Mouse (Mus musculus) forebrain, embryonic 12.5 days (tissue): ENCODE data around the gene Grasp. TPM values are rescaled to one million over a fixed set of nuclear protein-coding genes. Genes with fewer than 3 reads are reported as not detected.
A peak's percentile ranks its signal among the peaks of the same experiment; 100 is the strongest.

Experiments used
- ATAC-seq: fragments of 200-750 bp; cut with Nextera tagmentation; 2 replicates; pipeline ENCODE4 v1.8.0; 2017; ENCODE audit warnings: moderate TSS enrichment; ENCODE audit not compliant: low FRiP score
- H3K27ac ChIP-seq: fragments of 300-500 bp; sonication (generic); 2 replicates; pipeline ENCODE4 v1.5.1; 2016; ENCODE audit warnings: mild to moderate bottlenecking
- H3K27me3 ChIP-seq: fragments of 300-500 bp; sonication (generic); 2 replicates; pipeline ENCODE4 v1.6.1; 2016; ENCODE audit warnings: mild to moderate bottlenecking
- H3K36me3 ChIP-seq: fragments of 300-500 bp; sonication (generic); replicated peaks from 2 replicates; pipeline ENCODE4 v1.6.1; 2016; ENCODE audit warnings: mild to moderate bottlenecking
- H3K4me1 ChIP-seq: fragments of 300-500 bp; sonication (generic); 2 replicates; pipeline ENCODE4 v1.6.1; 2016
- H3K4me2 ChIP-seq: fragments of 300-500 bp; sonication (generic); 2 replicates; pipeline ENCODE4 v1.6.1; 2016; ENCODE audit warnings: mild to moderate bottlenecking, moderate library complexity
- H3K4me3 ChIP-seq: fragments of 300-500 bp; sonication (generic); replicated peaks from 2 replicates; pipeline ENCODE4 v1.5.1; 2016; ENCODE audit warnings: mild to moderate bottlenecking
- H3K9ac ChIP-seq: fragments of 300-500 bp; sonication (generic); 2 replicates; pipeline ENCODE4 v1.6.1; 2016; ENCODE audit warnings: mild to moderate bottlenecking
- H3K9me3 ChIP-seq: fragments of 300-500 bp; sonication (generic); 2 replicates; pipeline ENCODE4 v1.6.1; 2016
- WGBS: fragments of 180-500 bp; shearing (Covaris S2); methylation state at CpG from one replicate; pipeline ENCODE4 v1.1.7; 2016; 5-methylcytosine and 5-hydroxymethylcytosine counted together
- polyA plus RNA-seq: library from polyadenylated mRNA; unstranded; fragments of >200 nt; fragmentation: Nextera tagmentation; extraction: Ambion mirVana; gene quantifications from 2 replicates; pipeline ENCODE4 v1.2.1, GENCODE M21; 2016

Grasp gene
- 4.1 and 4.7 TPM in 2 replicates for polyA plus RNA-seq

DNA sequence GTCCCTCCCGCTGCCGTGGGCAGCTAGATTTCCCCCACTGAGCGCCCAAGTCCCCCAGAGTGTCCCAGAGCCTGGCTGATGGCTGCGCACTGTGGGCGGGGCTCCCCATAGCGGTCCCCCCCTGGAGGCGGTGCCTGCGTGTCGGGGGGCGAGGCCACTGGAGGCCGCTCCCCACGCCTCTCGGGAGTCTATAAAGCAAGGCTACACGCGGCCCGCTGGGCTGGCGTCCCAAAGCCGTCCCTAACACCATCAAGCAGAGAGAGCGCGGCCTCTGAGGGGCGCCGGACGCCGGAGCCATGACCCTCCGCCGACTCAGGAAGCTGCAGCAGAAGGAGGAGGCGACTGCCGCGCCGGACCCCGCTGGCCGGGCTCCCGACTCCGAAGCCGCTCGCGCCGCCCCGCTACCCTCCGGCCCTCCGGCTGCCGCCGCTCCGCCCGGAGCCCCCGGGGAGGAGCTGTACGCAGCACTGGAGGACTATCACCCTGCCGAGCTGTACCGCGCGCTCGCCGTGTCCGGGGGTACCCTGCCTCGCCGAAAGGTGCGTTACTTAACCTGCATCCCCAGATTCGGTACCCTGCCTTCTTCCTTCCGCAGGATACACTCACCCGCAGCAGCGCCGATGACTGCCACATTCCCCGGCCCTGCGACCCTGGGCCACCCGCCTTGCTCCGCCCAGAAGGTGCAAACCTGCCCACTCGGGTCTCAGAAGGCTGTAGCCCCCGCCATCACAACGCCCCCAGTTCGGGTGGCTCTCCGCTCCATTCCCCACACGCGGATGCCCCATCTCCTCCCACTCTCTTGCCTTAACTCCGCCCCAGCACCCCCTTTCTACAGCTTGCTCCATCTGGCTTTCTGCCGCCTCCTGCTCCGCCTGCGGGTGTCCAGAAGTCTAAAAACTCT is at the start of gene Grasp:
Gene Grasp (plus strand): TSS at position 183 of the 901 bp plus-strand sequence.
- Histone ChIP-seq H3K4me2 (peak within 1 kb of the TSS; percentile 94), H3K4me3 (peak within 1 kb of the TSS; percentile 72), H3K27ac (0 out of 2 replicates have a peak within 1 kb of the TSS, but pooled peaks have one; percentile 50), H3K9ac (peak within 1 kb of the TSS; percentile 80), H3K9me3 (no peaks in the 10 kb centered on the region), H3K4me1 (peaks cover 59% of the 10 kb centered on the region), H3K27me3 (peaks cover 22% of the 10 kb centered on the region), H3K36me3 (peaks cover 7% of the 10 kb centered on the region)
- WGBS = under 1% methylated on average over 74 of the region's 77 CpGs
- ATAC-seq = peak; percentile 78

DNA sequence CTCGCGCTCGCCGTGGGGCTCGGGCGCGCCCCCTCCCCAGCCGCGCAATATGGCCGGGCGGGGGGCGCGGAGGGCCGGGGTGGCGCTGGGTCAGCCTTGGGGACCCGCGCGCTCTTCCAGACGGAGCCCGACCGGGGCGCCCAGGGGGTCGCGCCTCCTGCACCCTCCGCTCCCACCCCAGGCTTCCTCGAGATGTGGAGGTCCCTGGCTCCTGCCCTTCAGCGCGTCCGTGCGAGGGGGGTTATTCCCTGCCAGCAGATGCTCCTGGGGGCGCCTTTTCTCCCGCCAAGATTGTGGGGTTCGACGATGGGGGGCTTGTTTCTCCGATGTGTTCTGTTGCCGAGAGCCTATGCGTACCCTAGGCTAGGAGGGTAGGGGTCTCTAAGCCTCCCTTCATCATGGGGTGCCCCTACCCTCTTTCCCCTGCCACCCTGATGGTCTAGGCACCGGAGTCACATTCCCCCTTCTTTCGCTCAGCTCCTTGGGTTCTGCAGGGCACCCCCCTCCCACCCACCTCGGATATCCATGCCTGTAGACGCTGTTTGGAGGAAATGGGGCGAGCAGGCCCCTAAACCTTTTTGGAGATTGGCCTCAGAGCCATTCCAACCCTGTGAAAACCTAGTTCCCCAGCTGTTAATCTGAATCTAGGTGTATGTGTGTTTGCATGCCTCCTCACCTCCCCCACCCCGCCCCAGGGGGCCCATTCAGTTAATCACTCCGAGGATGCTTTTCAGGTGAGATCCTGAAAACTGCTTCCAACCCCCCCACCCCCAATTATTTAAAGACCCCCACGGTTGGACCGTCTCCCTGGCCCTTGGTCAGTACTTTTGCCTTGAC is 49.5 kb upstream of the Grasp start:
- peak overlapping the region; percentile 87 for H3K27ac ChIP-seq
- peaks cover 11% of the 10 kb centered on the region for H3K27me3 ChIP-seq
- under 1% methylated on average over 28 of the region's 46 CpGs for WGBS
- H3K36me3 ChIP-seq = no peaks in the 10 kb centered on the region
- H3K4me1 ChIP-seq = peaks cover 46% of the 10 kb centered on the region
- no peaks in the 10 kb centered on the region for H3K9me3 ChIP-seq
- peak overlapping the region; percentile 91 for H3K4me2 ChIP-seq
- H3K9ac ChIP-seq = peak overlapping the region; percentile 95
- peak; percentile 68 for ATAC-seq
- H3K4me3 ChIP-seq = peak overlapping the region; percentile 95

DNA sequence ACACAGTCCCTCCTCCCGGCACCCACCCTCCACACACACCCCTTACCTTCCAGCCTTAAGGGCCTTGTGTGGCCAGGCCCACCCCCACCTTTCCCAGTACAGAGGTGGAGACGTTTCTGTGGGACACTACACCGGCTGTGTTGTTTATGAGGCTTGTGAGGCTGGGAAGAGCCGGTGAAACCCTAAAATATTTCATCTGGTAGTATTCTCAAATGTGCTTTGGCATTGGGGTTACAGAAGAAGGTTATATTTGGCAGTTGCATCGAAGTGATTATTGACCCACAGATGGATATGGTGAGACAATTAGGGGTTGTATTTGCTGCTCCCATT is 48.9 kb upstream of the Grasp start:
- Histone ChIP-seq H3K27me3 (peaks cover 11% of the 10 kb centered on the region), H3K9me3 (no peaks in the 10 kb centered on the region), H3K27ac (peak overlapping the region; percentile 87; the same call in 1 of the 2 replicates), H3K4me1 (peaks cover 50% of the 10 kb centered on the region), H3K4me2 (peak overlapping the region; percentile 91), H3K36me3 (no peaks in the 10 kb centered on the region), H3K4me3 (peak overlapping the region; percentile 95), H3K9ac (peak overlapping the region; percentile 95)
- peak; percentile 10; the same call in 1 of the 2 replicates for ATAC-seq
- WGBS = 13% methylated on average over 5 of the region's 5 CpGs

DNA sequence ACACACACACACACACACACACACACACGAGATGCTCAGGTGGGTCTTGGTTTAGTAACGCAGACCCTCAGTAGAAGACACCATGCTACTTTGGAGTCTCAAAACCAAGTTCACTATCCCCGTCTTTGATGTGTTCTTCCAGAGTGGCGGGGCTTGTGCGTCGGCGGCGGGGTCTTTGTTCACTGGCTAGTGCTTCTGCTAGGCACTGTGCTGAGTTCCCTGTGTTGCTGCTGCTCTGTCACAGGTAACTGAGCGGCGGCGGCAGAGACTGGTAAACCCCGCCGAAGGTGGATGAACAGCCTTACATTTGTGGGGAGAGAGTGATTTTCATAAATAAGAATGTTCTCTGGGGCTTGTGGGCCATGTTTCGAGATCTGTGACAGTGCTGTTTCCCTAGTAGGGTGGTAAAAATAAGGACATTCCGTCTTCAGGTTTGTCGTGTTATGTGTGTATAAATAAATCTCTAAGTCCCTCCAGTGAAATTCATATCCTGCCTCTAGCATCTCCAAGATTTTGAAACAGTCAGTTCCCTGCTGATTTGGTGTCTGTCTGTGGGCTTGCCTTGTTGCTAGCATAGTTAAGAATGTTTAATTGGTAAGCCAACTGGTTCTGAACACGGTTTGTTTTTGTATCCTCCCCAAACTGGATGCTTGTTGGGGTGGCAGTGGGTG is 48.2 kb upstream of the Grasp start:
- Histone ChIP-seq H3K4me1 (peaks cover 57% of the 10 kb centered on the region), H3K36me3 (no peaks in the 10 kb centered on the region), H3K9me3 (no peaks in the 10 kb centered on the region), H3K27ac (0 out of 2 replicates have a peak overlapping the region, but pooled peaks have one; percentile 87), H3K4me2 (peak overlapping the region; percentile 91), H3K27me3 (peaks cover 11% of the 10 kb centered on the region), H3K9ac (peak overlapping the region; percentile 95), H3K4me3 (peak overlapping the region; percentile 95)
- ATAC-seq = no peak
- WGBS = 27% methylated on average over 17 of the region's 17 CpGs

DNA sequence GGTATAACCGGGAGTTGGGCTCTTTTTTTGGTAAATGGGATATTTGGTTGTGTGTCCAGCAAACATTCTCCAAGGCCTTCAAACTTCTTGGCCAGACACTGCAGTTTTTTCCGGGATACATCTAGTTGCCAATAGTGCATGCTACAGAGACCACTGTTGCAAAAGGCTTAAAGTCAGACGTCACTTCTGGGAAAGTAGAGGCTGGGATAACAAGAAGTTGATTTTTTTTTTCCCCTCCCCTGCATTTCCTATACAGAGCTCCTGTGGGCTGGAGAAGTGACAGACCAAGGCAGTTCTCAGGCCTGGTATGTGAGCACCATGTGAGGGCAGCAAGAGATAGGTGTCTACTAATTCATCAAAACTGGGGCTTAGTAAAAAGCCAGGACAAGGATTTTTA is 47.7 kb upstream of the Grasp start:
- no peaks in the 10 kb centered on the region for H3K36me3 ChIP-seq
- WGBS = 57% methylated on average over 3 of the region's 3 CpGs
- H3K4me2 ChIP-seq = peak overlapping the region; percentile 91
- peak overlapping the region; percentile 95 for H3K4me3 ChIP-seq
- peaks cover 11% of the 10 kb centered on the region for H3K27me3 ChIP-seq
- no peak for ATAC-seq
- H3K9me3 ChIP-seq = no peaks in the 10 kb centered on the region
- H3K27ac ChIP-seq = no peak overlapping the region
- H3K4me1 ChIP-seq = peaks cover 62% of the 10 kb centered on the region
- peak overlapping the region; percentile 95 for H3K9ac ChIP-seq

DNA sequence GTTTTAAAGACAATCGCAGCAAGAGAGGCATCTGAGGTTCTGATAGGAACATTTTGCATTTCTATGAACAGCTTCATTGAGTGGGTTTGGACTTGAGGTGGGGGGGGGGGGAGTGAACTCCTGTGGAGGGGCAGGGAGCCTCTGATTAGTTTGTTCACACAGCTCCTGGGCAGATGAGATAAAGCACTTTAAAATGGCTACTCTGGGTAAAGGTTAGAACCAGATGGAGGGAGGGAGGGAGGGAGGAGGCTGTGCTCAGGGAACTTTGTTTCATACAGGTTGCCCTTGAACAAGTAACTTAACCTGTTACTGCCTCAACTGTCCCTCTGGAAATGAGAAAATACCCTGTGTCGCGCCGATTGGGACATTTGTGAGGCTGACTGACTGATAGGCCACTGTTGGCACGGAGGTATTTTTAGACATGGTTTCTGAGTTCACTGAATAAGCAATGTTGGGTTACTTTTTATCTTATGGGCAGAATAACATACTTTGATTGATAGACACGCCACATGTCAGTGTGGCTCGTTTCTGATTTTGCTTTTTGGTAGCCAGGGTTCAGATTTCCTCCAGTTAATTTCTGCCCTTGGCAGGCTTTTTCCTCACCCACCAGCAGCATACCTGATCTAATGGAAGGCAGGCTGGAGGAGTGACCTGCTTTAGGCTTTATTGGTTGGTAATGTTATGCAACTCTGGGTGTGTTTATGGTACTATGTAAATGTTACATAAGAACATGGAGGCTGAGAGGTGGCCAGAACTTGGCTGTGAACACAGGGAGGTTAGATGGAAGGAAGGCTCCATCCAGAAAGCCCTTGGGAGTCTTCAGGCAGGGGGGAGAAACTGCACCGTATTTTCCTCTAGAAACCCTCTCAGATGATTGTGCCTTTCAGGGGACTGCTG is 46.9 kb upstream of the Grasp start:
- H3K4me2 ChIP-seq = peak overlapping the region; percentile 91
- WGBS = 76% methylated on average over 8 of the region's 8 CpGs
- no peaks in the 10 kb centered on the region for H3K36me3 ChIP-seq
- peaks cover 67% of the 10 kb centered on the region for H3K4me1 ChIP-seq
- ATAC-seq = no peak
- peaks cover 7% of the 10 kb centered on the region for H3K27me3 ChIP-seq
- H3K9ac ChIP-seq = 0 out of 2 replicates have a peak overlapping the region, but pooled peaks have one; percentile 29
- H3K4me3 ChIP-seq = no peak overlapping the region
- H3K27ac ChIP-seq = 0 out of 2 replicates have a peak overlapping the region, but pooled peaks have one; percentile 14
- no peaks in the 10 kb centered on the region for H3K9me3 ChIP-seq

DNA sequence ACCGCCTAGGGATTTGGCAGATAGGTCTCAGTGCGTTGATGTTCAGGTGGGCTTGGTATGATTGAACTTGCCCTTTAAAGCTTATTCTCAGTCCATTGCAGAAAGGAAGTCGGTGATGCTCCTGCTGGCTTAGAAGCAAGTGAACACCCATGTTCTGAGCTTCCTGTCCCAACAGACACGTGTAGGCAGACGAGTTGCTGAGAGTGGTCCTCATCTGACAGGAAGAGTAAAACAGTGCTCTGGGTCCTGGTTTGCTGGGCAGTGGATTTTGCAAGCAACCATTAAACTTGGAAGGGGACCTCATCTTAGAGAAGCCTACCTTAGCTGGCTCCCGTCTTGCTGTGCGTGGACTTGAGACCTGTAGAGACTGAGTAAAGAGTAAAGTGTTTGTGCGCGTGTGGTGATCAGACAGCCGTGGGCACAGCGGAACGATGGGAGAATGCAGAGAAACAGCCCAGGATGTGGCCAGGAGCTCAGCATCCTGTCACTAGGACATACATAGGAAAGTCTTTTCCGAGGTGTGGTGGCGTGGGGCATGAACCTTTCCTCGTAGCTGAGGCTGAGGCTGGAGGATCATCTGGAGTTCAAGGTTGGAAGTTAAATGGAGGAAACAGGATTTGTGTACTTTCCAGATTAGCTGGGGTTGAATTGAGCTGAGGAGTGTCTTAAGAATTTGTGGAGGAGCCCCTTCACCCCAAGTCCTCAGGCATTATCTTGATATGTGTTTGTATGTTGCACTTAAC is 43.5 kb upstream of the Grasp start:
- 78% methylated on average over 15 of the region's 15 CpGs for WGBS

DNA sequence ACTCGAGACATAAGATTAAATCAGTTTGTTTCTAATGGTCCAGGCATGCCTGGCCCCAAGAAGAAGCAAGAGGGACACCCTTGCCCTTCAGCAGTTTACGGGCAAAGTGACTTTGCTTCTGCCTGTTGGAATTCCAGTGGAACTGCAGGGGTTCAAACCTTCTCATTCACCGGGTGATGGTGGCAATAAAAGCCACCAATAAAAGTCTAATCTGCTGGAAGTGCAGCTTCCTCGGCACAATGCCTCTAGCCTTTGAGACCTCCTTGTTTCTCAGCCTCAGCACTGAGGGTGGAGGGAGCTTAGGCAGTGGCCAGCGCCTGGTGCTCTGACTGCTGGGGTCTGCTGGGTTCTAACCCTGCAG is 42.9 kb upstream of the Grasp start:
- Histone ChIP-seq H3K27ac (no peak overlapping the region), H3K4me3 (no peak overlapping the region), H3K9ac (no peak overlapping the region), H3K4me1 (peaks cover 60% of the 10 kb centered on the region), H3K27me3 (no peaks in the 10 kb centered on the region), H3K9me3 (no peaks in the 10 kb centered on the region), H3K4me2 (no peak overlapping the region), H3K36me3 (peaks cover 17% of the 10 kb centered on the region; the same call in 1 of the 2 replicates)
- ATAC-seq = no peak
- 22% methylated on average over 5 of the region's 5 CpGs for WGBS

More for the DNA sequence above, 43.5 kb upstream of the Grasp start:
- Histone ChIP-seq H3K4me2 (no peak overlapping the region), H3K27me3 (no peaks in the 10 kb centered on the region), H3K4me1 (peaks cover 65% of the 10 kb centered on the region), H3K27ac (no peak overlapping the region), H3K36me3 (peaks cover 14% of the 10 kb centered on the region; the same call in 1 of the 2 replicates), H3K9me3 (no peaks in the 10 kb centered on the region), H3K4me3 (no peak overlapping the region), H3K9ac (no peak overlapping the region)
- ATAC-seq = no peak

DNA sequence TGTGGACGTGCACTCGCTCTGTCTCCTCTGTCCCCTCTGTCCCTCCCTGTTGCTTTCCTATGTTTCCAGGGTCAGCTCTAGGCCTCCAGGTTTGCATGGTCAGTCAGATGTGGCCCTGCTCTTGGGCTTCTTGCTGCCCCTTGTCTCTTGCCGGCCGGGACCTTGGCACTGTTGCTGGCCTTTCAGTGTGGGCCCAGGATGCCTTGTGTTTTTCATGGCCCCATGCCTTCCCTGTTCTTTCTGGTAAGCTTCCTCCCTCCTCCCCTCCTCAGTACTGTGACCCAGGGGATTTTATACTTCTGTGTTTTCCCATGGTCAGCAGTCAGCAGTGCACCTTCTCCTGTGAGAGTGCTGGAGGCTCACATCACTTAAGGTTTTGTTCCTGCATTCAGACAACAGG is 42.5 kb upstream of the Grasp start:
- no peak overlapping the region for H3K9ac ChIP-seq
- H3K4me1 ChIP-seq = peaks cover 56% of the 10 kb centered on the region
- ATAC-seq = no peak
- no peak overlapping the region for H3K4me2 ChIP-seq
- H3K4me3 ChIP-seq = no peak overlapping the region
- peaks cover 21% of the 10 kb centered on the region; the same call in 1 of the 2 replicates for H3K36me3 ChIP-seq
- no peak overlapping the region for H3K27ac ChIP-seq
- no peaks in the 10 kb centered on the region for H3K9me3 ChIP-seq
- 25% methylated on average over 4 of the region's 4 CpGs for WGBS
- no peaks in the 10 kb centered on the region for H3K27me3 ChIP-seq

DNA sequence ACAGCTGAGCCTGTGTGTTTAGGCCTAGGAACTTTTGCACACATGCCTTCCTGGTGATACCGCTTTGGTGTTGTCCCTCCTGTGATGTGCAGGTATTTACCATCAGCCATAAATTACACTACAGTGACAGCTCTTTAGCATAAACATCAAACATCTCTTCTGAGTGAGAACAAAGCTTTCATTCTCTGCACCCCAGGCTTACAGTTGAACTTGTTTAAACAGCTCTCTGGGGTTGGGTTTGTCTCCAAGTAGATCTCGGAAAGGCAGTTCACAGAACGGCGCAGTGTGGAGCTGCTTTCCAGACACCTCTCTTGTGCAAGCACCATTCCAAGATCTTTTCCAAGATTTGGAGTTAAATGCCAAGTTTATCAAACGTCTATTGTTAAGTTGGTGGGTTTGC is 41.3 kb upstream of the Grasp start:
- WGBS = 70% methylated on average over 5 of the region's 5 CpGs
- ATAC-seq = no peak
- no peaks in the 10 kb centered on the region for H3K27me3 ChIP-seq
- no peaks in the 10 kb centered on the region for H3K9me3 ChIP-seq
- H3K9ac ChIP-seq = no peak overlapping the region
- H3K27ac ChIP-seq = no peak overlapping the region
- H3K4me2 ChIP-seq = no peak overlapping the region
- H3K36me3 ChIP-seq = peaks cover 25% of the 10 kb centered on the region; the same call in 1 of the 2 replicates
- no peak overlapping the region for H3K4me3 ChIP-seq
- H3K4me1 ChIP-seq = peaks cover 44% of the 10 kb centered on the region
